Mouse (Mus musculus): Measurements from ENCODE around the gene Tmem267. TPM values are rescaled to one million over a fixed set of nuclear protein-coding genes. Genes with fewer than 3 reads are reported as not detected.

Gene Tmem267
- polyA plus RNA-seq, 1 experiment from 2014 or later = 1.6 TPM

DNA sequence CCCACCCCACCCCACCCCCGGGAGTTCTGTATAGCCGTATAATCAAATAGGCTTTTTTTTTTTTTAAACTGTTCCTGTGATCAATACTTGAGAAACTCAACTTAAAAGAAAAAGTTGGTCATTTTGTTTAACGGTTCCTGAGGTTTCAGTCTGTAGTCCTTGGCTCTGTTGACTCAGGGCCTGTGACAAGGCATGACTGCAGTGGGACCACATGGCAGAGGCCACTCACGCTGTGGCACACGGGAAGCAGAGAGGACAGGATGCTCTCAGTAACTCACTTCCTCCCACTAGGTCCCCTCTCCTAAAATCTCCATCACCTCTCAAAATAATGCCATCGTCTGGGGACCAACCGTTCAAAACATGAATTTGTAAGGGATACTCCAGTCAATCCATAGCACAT, 153.3 kb downstream of the Tmem267 start:
- Histone ChIP-seq H3K4me2 (ENCODE audit: low read depth, low read length) (no peak overlapping the region), H3K4me3 (ENCODE audit: low read depth, low read length) (no peak overlapping the region), H3K27ac (replicated peaks; ENCODE audit: low read depth, low read length) (no peak overlapping the region), H3K27me3 (ENCODE audit: control insufficient read depth, insufficient read depth, low read length) (no peaks in the 10 kb centered on the region), H3K4me1 (ENCODE audit: control insufficient read depth, insufficient read depth, low read length) (no peaks in the 10 kb centered on the region), H3K36me3 (replicated peaks; ENCODE audit: control insufficient read depth, insufficient read depth, low read depth, low read length) (no peaks in the 10 kb centered on the region), H3K9ac (replicated peaks; ENCODE audit: low read length) (no peak overlapping the region), H3K9me3 (replicated peaks; ENCODE audit: control insufficient read depth, low read length) (no peaks in the 10 kb centered on the region)
- DNase-seq (ENCODE audit: low spot score) (no peak), ATAC-seq (replicated peaks; ENCODE audit: insufficient number of reproducible peaks, low FRiP score, low TSS enrichment, low read depth) (no peak)
- 78% methylated on average over 7 of the region's 7 CpGs for WGBS

DNA sequence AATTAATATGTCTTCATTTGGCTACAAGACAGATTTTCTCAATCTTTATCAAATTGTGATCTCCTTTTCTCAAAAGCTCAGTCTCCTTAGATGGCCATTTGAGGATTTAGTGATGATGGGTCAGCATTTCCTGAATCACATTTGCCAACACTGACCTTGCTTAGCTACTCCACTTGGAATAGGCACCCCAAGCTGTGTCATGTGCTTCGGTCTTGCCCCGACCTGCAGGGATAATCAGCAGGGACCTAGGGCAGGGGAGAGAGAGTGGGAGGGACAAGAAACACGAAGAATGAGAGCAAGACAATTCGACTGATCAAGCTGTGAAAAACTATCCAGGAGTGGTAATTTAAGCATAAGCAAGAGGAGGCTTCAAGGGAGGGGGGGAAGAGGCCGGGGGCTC, 156.9 kb downstream of the Tmem267 start:
- ATAC-seq (replicated peaks; ENCODE audit: insufficient number of reproducible peaks, low FRiP score, low TSS enrichment, low read depth) = no peak
- no peak overlapping the region for H3K4me2 ChIP-seq (ENCODE audit: low read depth, low read length)
- no peak overlapping the region for H3K4me3 ChIP-seq (ENCODE audit: low read depth, low read length)
- H3K27me3 ChIP-seq (ENCODE audit: control insufficient read depth, insufficient read depth, low read length) = no peaks in the 10 kb centered on the region
- H3K9ac ChIP-seq (replicated peaks; ENCODE audit: low read length) = no peak overlapping the region
- no peak for DNase-seq (ENCODE audit: low spot score)
- no peak overlapping the region for H3K27ac ChIP-seq (replicated peaks; ENCODE audit: low read depth, low read length)
- H3K9me3 ChIP-seq (replicated peaks; ENCODE audit: control insufficient read depth, low read length) = no peaks in the 10 kb centered on the region
- no peaks in the 10 kb centered on the region for H3K36me3 ChIP-seq (replicated peaks; ENCODE audit: control insufficient read depth, insufficient read depth, low read depth, low read length)
- 62% methylated on average over 5 of the region's 5 CpGs for WGBS
- H3K4me1 ChIP-seq (ENCODE audit: control insufficient read depth, insufficient read depth, low read length) = no peaks in the 10 kb centered on the region

DNA sequence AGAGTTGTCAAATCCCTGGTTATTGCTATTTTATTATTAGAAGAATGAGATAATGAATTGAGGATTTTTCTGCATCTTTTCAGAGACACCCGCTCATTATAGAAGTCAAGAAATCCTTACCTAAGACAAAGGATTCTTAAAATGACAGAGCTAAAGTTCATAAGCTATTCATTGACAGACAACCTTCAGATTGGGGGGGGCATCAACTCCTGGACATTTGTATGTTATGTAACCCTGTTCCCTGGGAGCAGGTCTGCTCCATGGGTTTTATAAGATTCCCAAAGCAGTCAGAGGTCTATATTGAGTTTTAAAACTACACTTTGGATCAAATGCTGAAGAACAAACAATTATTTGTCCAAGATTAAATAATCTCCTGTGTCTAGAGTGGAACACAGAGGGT, 158.7 kb downstream of the Tmem267 start:
- ATAC-seq (replicated peaks; ENCODE audit: insufficient number of reproducible peaks, low FRiP score, low TSS enrichment, low read depth) (no peak), DNase-seq (ENCODE audit: low spot score) (no peak)
- Histone ChIP-seq H3K4me3 (ENCODE audit: low read depth, low read length) (no peak overlapping the region), H3K27ac (replicated peaks; ENCODE audit: low read depth, low read length) (no peak overlapping the region), H3K4me2 (ENCODE audit: low read depth, low read length) (no peak overlapping the region), H3K9me3 (replicated peaks; ENCODE audit: control insufficient read depth, low read length) (no peaks in the 10 kb centered on the region), H3K36me3 (replicated peaks; ENCODE audit: control insufficient read depth, insufficient read depth, low read depth, low read length) (no peaks in the 10 kb centered on the region), H3K9ac (replicated peaks; ENCODE audit: low read length) (no peak overlapping the region), H3K4me1 (ENCODE audit: control insufficient read depth, insufficient read depth, low read length) (no peaks in the 10 kb centered on the region), H3K27me3 (ENCODE audit: control insufficient read depth, insufficient read depth, low read length) (no peaks in the 10 kb centered on the region)
- 89% methylated on average over 1 of the region's 1 CpGs for WGBS

DNA sequence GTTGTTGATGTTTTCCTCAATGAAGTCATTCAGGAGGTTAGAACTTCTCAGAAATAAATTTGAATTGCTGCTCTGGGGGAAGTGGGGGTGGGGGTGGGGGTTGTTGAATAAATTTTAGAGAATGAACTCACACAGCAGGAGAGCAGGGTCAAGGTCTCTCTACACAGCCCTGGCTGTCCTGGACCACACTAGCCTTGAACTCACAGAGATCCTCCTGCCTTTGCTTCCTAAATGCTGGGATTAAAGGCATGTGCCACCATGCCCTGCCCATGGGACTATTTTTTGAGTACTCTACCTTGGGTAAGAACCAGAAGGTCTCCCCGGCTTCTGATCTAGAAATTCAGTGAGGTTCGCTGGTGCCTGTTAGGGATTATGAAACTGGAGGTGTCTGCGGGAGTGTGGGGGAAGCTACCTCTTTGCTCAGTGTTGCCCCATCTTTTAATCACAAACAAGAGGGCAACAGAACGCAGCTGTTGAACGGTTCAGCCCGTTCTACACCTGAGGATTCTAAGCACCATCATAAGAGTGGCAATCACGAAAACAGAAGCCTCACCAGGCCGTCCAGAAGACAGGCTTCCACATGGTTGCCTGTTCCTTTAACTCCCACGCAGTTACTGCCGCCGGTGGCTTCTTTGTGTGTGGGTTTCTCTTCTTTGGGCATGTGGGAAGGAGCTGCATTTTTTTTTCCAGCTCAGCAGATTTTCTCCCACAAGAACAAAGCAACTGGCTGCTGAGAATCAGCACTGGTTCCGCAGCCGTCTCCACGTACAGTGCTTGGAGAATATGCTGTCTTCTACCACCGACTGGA, 161.3 kb downstream of the Tmem267 start:
- Histone ChIP-seq H3K9me3 (replicated peaks; ENCODE audit: control insufficient read depth, low read length) (no peaks in the 10 kb centered on the region), H3K27me3 (ENCODE audit: control insufficient read depth, insufficient read depth, low read length) (no peaks in the 10 kb centered on the region), H3K9ac (replicated peaks; ENCODE audit: low read length) (no peak overlapping the region), H3K4me1 (ENCODE audit: control insufficient read depth, insufficient read depth, low read length) (no peaks in the 10 kb centered on the region), H3K4me3 (ENCODE audit: low read depth, low read length) (no peak overlapping the region), H3K36me3 (replicated peaks; ENCODE audit: control insufficient read depth, insufficient read depth, low read depth, low read length) (no peaks in the 10 kb centered on the region), H3K27ac (replicated peaks; ENCODE audit: low read depth, low read length) (no peak overlapping the region), H3K4me2 (ENCODE audit: low read depth, low read length) (no peak overlapping the region)
- DNase-seq (ENCODE audit: low spot score) = no peak
- no peak for ATAC-seq (replicated peaks; ENCODE audit: insufficient number of reproducible peaks, low FRiP score, low TSS enrichment, low read depth)
- WGBS = 63% methylated on average over 15 of the region's 15 CpGs

DNA sequence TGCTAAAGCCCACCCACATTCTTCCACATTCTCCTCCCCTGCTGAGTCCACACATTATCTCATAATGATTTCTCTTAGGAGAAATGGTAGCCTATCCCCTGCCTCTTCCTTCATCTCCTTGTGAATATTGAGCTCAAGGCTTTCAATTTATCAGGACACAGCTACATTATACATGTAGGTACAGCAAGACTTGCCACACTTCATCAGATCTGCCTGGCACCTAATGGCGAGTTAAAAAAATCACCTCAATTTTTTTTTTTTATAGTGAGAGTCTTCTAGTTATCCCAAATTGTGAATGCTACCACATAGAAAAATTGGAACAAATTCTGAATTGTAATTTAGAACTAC, 161.8 kb downstream of the Tmem267 start:
- no peak overlapping the region for H3K27ac ChIP-seq (replicated peaks; ENCODE audit: low read depth, low read length)
- no peak for ATAC-seq (replicated peaks; ENCODE audit: insufficient number of reproducible peaks, low FRiP score, low TSS enrichment, low read depth)

DNA sequence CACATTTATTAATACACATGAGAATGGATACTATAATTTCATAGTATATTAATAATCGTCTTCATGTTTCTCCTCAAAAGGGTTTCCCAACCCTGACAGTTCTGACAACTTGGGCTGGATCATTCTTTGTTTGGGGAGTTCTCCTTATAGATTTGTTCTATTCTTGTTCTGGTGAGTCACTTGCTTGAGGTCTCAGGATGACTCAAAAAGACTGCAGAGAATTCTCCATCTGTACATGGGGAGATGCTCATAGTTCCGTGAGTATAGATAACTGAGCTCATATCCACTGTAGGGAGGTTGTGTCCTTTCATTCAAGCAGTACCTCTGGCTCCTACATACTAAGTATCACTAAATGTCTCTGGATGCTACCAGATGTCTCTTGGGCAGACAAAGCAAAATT, 166.9 kb downstream of the Tmem267 start:
- H3K4me3 ChIP-seq (ENCODE audit: low read depth, low read length) = no peak overlapping the region
- no peak overlapping the region for H3K9ac ChIP-seq (replicated peaks; ENCODE audit: low read length)
- H3K27me3 ChIP-seq (ENCODE audit: control insufficient read depth, insufficient read depth, low read length) = no peaks in the 10 kb centered on the region
- no peaks in the 10 kb centered on the region for H3K4me1 ChIP-seq (ENCODE audit: control insufficient read depth, insufficient read depth, low read length)
- no peaks in the 10 kb centered on the region for H3K36me3 ChIP-seq (replicated peaks; ENCODE audit: control insufficient read depth, insufficient read depth, low read depth, low read length)
- H3K9me3 ChIP-seq (replicated peaks; ENCODE audit: control insufficient read depth, low read length) = no peaks in the 10 kb centered on the region
- DNase-seq (ENCODE audit: low spot score) (no peak), ATAC-seq (replicated peaks; ENCODE audit: insufficient number of reproducible peaks, low FRiP score, low TSS enrichment, low read depth) (no peak)
- WGBS = 85% methylated on average over 2 of the region's 2 CpGs
- H3K4me2 ChIP-seq (ENCODE audit: low read depth, low read length) = no peak overlapping the region
- no peak overlapping the region for H3K27ac ChIP-seq (replicated peaks; ENCODE audit: low read depth, low read length)

More for the DNA sequence above, 161.8 kb downstream of the Tmem267 start:
- no peaks in the 10 kb centered on the region for H3K27me3 ChIP-seq (ENCODE audit: control insufficient read depth, insufficient read depth, low read length)
- no peaks in the 10 kb centered on the region for H3K4me1 ChIP-seq (ENCODE audit: control insufficient read depth, insufficient read depth, low read length)
- no peak overlapping the region for H3K4me2 ChIP-seq (ENCODE audit: low read depth, low read length)
- 89% methylated on average over 1 of the region's 1 CpGs for WGBS
- no peak overlapping the region for H3K9ac ChIP-seq (replicated peaks; ENCODE audit: low read length)
- H3K9me3 ChIP-seq (replicated peaks; ENCODE audit: control insufficient read depth, low read length) = no peaks in the 10 kb centered on the region
- H3K4me3 ChIP-seq (ENCODE audit: low read depth, low read length) = no peak overlapping the region
- H3K36me3 ChIP-seq (replicated peaks; ENCODE audit: control insufficient read depth, insufficient read depth, low read depth, low read length) = no peaks in the 10 kb centered on the region
- no peak for DNase-seq (ENCODE audit: low spot score)

DNA sequence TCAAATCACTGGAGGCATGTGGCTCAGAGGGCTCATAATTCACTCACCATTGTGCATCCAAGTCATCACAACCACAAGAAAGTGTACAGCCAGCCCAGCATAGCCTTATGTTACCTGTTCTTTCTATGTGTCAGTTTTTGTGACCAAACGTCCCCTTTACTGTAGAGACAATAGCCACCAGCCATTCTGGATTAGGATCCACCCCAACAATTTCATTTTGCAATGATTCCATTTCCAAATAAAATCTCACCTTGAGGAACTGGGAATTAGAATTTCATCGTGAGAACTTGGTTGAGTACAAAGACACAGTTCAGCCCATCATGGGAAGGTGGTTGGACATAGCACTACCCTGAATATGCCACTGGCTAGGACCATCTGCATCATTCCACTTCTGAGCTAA, 168.4 kb downstream of the Tmem267 start:
- ATAC-seq (replicated peaks; ENCODE audit: insufficient number of reproducible peaks, low FRiP score, low TSS enrichment, low read depth) (no peak), DNase-seq (ENCODE audit: low spot score) (no peak)
- 77% methylated on average over 2 of the region's 2 CpGs for WGBS
- Histone ChIP-seq H3K27me3 (ENCODE audit: control insufficient read depth, insufficient read depth, low read length) (no peaks in the 10 kb centered on the region), H3K9me3 (replicated peaks; ENCODE audit: control insufficient read depth, low read length) (no peaks in the 10 kb centered on the region), H3K27ac (replicated peaks; ENCODE audit: low read depth, low read length) (no peak overlapping the region), H3K4me2 (ENCODE audit: low read depth, low read length) (no peak overlapping the region), H3K4me3 (ENCODE audit: low read depth, low read length) (no peak overlapping the region), H3K36me3 (replicated peaks; ENCODE audit: control insufficient read depth, insufficient read depth, low read depth, low read length) (no peaks in the 10 kb centered on the region), H3K4me1 (ENCODE audit: control insufficient read depth, insufficient read depth, low read length) (no peaks in the 10 kb centered on the region), H3K9ac (replicated peaks; ENCODE audit: low read length) (no peak overlapping the region)

DNA sequence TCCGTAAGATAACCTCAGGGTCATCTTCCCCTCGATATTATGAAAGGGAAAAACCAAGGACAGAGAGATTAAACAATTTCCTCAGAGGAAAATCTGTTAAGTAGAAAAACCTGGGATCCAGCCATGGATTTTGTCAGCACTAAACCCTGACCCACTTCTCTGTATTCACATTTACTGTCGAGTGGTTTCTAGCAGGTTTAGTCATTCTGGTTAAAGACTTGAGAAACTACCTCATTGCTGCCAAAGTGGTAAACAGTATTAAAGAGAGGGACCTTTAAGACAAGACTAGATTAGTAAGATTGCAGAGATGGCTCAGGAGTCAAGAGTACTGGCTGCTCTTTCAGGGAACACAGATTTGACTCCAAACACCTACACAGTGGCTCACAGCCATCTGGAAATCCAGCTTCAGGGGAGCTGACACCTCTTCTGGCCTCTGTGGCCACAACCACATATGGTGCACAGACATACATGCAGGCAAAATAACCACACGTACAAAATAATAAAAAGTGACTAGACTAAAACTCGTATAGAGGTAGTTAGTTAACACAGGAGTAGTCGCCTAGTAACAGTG, 169.1 kb downstream of the Tmem267 start:
- no peaks in the 10 kb centered on the region for H3K9me3 ChIP-seq (replicated peaks; ENCODE audit: control insufficient read depth, low read length)
- no peaks in the 10 kb centered on the region for H3K36me3 ChIP-seq (replicated peaks; ENCODE audit: control insufficient read depth, insufficient read depth, low read depth, low read length)
- no peaks in the 10 kb centered on the region for H3K4me1 ChIP-seq (ENCODE audit: control insufficient read depth, insufficient read depth, low read length)
- no peak overlapping the region for H3K9ac ChIP-seq (replicated peaks; ENCODE audit: low read length)
- H3K27ac ChIP-seq (replicated peaks; ENCODE audit: low read depth, low read length) = no peak overlapping the region
- DNase-seq (ENCODE audit: low spot score) (no peak), ATAC-seq (replicated peaks; ENCODE audit: insufficient number of reproducible peaks, low FRiP score, low TSS enrichment, low read depth) (no peak)
- H3K4me3 ChIP-seq (ENCODE audit: low read depth, low read length) = no peak overlapping the region
- WGBS = 76% methylated on average over 6 of the region's 6 CpGs
- H3K4me2 ChIP-seq (ENCODE audit: low read depth, low read length) = no peak overlapping the region
- no peaks in the 10 kb centered on the region for H3K27me3 ChIP-seq (ENCODE audit: control insufficient read depth, insufficient read depth, low read length)
